Mouse (Mus musculus) E14TG2a.4 (cell line): ENCODE data around the gene Nprl3.

Source experiments
- H3K27me3 ChIP-seq: 2 replicates; pipeline ENCODE4 v1.6.1; 2014; ENCODE audit warnings: low read length, control low read depth; ENCODE audit not compliant: insufficient read depth
- H3K36me3 ChIP-seq: 2 replicates; pipeline ENCODE4 v1.6.1; 2014; ENCODE audit warnings: low read length, control low read depth; ENCODE audit not compliant: insufficient read depth
- H3K4me1 ChIP-seq: replicated peaks from 2 replicates; pipeline ENCODE4 v1.6.1; 2014; ENCODE audit warnings: low read depth, low read length, control low read depth
- H3K4me3 ChIP-seq: replicated peaks from 2 replicates; pipeline ENCODE4 v1.5.1; 2014; ENCODE audit warnings: mild to moderate bottlenecking, low read length
- H3K9me3 ChIP-seq: 2 replicates; pipeline ENCODE4 v1.6.1; 2014; ENCODE audit warnings: low read length, control low read depth
- CTCF ChIP-seq: conservative IDR thresholded peaks from 2 replicates; pipeline ENCODE4 v1.5.1; 2014; ENCODE audit warnings: low read length
- NANOG ChIP-seq: IDR thresholded peaks from 2 replicates; pipeline ENCODE4 v1.6.1; 2014; ENCODE audit warnings: borderline replicate concordance, low read length, mixed read lengths
- POU5F1 ChIP-seq: IDR thresholded peaks from 2 replicates; pipeline ENCODE4 v1.6.1; 2014; ENCODE audit warnings: low read length, borderline replicate concordance

Nprl3 gene

DNA sequence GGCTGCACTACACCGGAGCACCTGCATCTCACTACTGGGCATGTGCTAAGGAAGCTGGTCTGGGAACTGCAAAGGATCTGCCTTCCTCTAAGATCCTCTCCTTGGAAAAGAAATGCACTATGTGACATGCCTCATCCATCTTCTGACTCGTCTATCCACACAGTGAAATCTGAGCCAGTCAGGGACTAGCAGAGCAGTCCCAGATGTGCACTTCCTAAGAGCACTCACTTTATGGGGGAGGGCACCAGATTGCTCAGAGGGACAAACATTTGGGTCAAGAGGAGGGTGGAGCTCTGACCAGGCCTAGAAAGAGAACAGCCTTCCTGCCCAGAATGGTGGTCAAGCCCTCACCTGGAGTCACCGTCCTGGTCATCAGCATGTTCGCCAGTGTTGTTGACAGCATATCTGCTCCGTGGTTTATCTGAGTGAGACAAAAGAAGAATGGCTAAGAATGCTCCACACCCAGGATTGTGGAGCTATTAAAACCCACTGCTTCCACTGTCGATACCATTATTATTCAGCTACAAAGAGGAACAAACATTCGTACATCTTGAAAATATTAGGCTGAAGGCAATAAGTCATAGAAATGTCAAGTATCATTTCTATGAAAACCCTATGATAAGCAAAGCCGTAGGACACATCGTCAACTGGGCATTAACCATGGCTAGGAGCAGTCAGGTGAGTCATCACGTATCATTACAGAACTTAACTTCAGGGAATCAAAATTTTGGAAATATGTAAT, 4.7 kb downstream of the Nprl3 start:
- Histone ChIP-seq H3K27me3 (no peaks in the 10 kb centered on the region), H3K9me3 (no peaks in the 10 kb centered on the region), H3K36me3 (peaks cover 33% of the 10 kb centered on the region), H3K4me3 (no peak overlapping the region), H3K4me1 (peaks cover 20% of the 10 kb centered on the region)
- TF ChIP-seq CTCF (no peak), NANOG (no peak), POU5F1 (no peak)

DNA sequence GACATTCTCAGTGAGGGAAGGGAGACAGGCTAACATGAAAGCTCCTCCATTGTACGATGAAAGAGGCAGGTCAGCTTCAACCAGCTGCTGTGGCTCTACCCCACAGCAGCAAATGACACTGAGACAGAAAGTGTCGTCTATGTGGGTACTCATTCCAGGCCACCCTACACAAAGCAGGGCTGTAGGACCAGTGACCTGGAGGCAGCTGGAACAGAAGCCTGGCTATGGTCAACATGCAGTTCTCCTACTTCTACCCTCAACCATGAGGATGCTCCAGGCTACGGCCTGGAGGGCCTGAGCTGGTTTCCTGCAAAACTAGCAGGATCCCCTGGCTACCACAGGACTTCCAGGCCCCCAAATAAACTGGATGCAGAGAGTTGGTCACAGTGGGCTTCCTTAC, 10.9 kb downstream of the Nprl3 start:
- no peaks in the 10 kb centered on the region; the same call in 1 of the 2 replicates for H3K4me1 ChIP-seq
- H3K4me3 ChIP-seq, result no peak overlapping the region
- no peak for TF ChIP-seq CTCF
- TF ChIP-seq NANOG, result no peak
- TF ChIP-seq POU5F1, result no peak
- peaks cover 52% of the 10 kb centered on the region for H3K36me3 ChIP-seq
- no peaks in the 10 kb centered on the region for H3K9me3 ChIP-seq
- H3K27me3 ChIP-seq, result no peaks in the 10 kb centered on the region

DNA sequence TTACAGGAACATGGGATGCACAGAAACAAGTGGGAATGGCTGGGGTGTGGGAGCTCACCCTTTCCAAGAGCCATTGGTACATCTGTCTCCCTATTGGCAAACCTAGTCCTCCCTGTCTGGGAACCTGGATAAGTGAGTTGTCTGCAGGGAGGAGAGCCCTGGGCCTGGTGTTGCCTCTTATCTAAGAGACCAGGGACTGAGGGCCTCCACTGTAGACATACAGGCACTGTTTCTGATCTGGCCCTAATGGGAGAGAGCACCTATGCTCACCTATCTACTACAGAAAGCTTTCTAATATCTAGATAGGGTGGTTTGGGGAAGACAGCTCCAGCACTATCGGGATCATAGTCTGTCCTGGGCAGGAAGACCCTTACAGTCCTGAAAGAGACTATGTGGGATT, 11.4 kb downstream of the Nprl3 start:
- H3K9me3 ChIP-seq, result no peaks in the 10 kb centered on the region
- peaks cover 54% of the 10 kb centered on the region for H3K36me3 ChIP-seq
- H3K4me3 ChIP-seq, result no peak overlapping the region
- no peak for TF ChIP-seq CTCF
- no peak for TF ChIP-seq NANOG
- no peak for TF ChIP-seq POU5F1
- H3K27me3 ChIP-seq, result no peaks in the 10 kb centered on the region
- no peaks in the 10 kb centered on the region; the same call in 1 of the 2 replicates for H3K4me1 ChIP-seq

DNA sequence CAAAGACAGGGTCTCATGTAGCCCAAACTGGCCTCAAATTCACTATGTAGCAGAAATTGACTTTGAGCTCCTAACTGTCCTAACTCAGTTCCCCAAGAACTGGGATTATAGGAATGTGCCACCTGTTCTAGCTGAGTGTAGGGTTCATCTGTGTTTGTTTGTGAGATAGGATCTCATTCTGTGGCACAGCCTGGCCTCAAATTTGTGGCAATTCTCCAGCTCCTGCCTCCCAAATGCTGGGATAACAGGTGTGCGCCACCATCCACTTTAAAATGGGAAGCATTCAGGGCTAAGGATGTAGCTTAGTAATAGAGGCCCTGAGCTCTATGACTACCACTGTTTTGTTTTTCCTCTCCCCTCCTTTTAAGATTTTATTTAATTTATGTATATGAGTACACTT, 14.4 kb downstream of the Nprl3 start:
- no peaks in the 10 kb centered on the region for H3K27me3 ChIP-seq
- TF ChIP-seq CTCF (no peak), NANOG (no peak), POU5F1 (no peak)

DNA sequence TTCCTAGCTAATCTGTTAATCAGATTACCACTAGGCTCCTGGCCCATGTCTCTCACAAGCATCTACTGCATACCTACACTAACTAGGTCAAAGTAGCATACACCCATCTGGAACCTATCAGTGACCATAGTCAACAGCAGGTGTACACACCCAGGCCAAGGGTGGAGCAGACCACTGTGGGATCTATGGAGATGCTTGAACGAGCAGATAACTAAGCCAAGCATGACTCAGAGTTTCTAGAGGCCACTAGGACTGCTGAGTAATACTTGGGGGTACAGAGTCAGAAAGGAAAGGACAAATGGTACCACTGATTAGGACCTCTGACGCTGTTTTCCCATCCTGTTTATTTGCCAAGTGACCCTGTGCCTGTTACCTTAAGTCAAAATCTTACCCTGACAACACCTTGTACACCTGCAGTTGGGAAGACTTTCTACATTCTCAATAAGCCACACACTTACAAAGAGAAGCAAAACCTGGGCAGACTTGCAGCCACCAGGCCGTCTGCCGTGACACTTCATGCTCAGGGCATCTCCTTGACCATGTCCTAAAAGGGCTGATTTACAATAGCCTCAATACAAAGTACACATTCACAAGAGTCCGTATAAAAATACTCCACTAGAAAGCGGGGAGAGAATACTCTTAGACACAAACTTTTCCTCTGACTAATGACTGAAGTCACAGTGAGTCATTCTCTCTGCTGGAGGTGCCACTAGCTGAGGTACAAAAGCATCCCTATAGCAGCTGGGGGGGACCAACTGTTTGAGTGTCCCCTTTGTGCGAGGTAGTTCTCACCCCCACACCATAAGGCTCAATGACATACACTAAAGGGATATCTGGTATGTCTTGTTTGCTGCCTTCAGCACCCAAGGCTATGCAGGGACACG, 16.4 kb downstream of the Nprl3 start:
- no peaks in the 10 kb centered on the region for H3K4me1 ChIP-seq
- H3K27me3 ChIP-seq, result no peaks in the 10 kb centered on the region
- no peak for TF ChIP-seq CTCF
- no peak for TF ChIP-seq NANOG
- no peak for TF ChIP-seq POU5F1
- H3K36me3 ChIP-seq, result peaks cover 90% of the 10 kb centered on the region
- H3K4me3 ChIP-seq, result no peak overlapping the region
- no peaks in the 10 kb centered on the region for H3K9me3 ChIP-seq

More for the DNA sequence above, 14.4 kb downstream of the Nprl3 start:
- Histone ChIP-seq H3K4me3 (no peak overlapping the region), H3K9me3 (no peaks in the 10 kb centered on the region), H3K36me3 (peaks cover 73% of the 10 kb centered on the region), H3K4me1 (no peaks in the 10 kb centered on the region)

DNA sequence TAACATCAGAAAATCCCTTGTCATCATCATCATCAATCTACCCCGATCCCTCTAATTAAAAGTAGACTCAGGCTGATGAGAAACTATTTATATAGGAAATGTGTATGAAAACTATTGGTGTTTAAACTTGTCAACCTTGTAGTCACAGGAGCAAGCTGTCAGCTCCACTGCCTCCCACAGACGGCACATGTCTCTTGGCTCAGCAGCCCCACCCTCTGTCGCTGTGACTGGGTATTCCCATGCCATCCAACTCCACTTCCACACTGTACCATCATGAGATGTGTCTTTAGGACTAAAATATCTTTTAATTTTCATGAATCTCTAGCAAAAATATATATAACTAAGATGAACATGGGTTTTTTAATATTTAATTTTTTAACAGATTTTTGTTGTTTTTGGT, 19.2 kb downstream of the Nprl3 start:
- peaks cover 82% of the 10 kb centered on the region for H3K36me3 ChIP-seq
- H3K27me3 ChIP-seq, result no peaks in the 10 kb centered on the region
- H3K4me3 ChIP-seq, result no peak overlapping the region
- peaks cover 12% of the 10 kb centered on the region for H3K4me1 ChIP-seq
- TF ChIP-seq POU5F1, result no peak
- no peak for TF ChIP-seq CTCF
- TF ChIP-seq NANOG, result no peak
- H3K9me3 ChIP-seq, result no peaks in the 10 kb centered on the region

DNA sequence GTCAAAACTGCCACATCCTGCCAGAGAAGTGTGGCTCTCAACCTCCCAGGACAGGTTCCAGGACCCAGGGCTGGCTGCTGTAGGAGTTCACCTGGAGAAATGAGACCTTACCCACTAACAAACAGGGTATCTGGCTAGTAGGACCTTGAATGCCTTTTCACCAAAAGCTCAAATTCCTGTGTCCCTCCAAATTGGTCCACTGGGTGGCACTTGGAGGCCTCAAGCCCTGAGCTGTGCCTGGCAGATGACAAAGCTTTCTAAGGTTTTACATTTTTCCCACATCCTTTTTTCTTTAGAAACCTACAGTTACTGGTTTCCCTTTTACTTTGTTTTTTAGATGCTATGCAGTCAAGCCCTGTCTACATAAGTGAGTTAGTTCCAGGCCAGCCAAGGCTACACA, 20.4 kb downstream of the Nprl3 start:
- no peaks in the 10 kb centered on the region for H3K9me3 ChIP-seq
- H3K36me3 ChIP-seq, result peaks cover 85% of the 10 kb centered on the region
- peaks cover 19% of the 10 kb centered on the region for H3K4me1 ChIP-seq
- no peak for TF ChIP-seq POU5F1
- no peak for TF ChIP-seq NANOG
- no peak for TF ChIP-seq CTCF
- H3K27me3 ChIP-seq, result no peaks in the 10 kb centered on the region
- no peak overlapping the region for H3K4me3 ChIP-seq

DNA sequence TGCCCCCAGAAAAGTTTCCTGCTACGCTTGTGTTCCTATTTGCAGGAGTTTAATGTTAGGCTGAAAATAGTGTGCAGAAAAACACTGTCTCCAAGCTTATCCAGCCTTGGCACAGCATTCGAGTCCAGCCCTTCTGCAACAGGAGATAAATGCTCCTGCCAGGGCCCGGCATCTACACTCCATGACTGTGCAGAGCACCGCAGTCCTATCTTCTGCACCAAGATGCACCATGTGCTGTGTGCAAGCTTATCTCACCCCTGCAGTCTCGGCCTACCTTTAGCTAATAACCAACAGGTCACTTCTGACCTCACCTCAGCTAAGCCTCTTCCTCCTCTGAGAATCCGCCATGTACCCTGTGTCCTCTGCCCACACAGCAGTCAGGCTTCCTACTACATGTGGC, 21.9 kb downstream of the Nprl3 start:
- TF ChIP-seq NANOG, result no peak
- TF ChIP-seq POU5F1, result no peak
- no peak for TF ChIP-seq CTCF
- H3K9me3 ChIP-seq, result no peaks in the 10 kb centered on the region
- H3K27me3 ChIP-seq, result no peaks in the 10 kb centered on the region
- peaks cover 19% of the 10 kb centered on the region for H3K4me1 ChIP-seq
- H3K36me3 ChIP-seq, result peaks cover 85% of the 10 kb centered on the region
- H3K4me3 ChIP-seq, result no peak overlapping the region
